Mouse (Mus musculus) kidney, embryonic 16.5 days (tissue): ENCODE results near the gene Ankrd27. TPM values are rescaled to one million over a fixed set of nuclear protein-coding genes. Genes with fewer than 3 reads are reported as not detected.

Experiments used
- ATAC-seq: fragments of 200-750 bp; cut with Nextera tagmentation; 2 replicates; pipeline ENCODE4 v1.8.0; 2017; ENCODE audit warnings: moderate TSS enrichment; ENCODE audit not compliant: low FRiP score, low TSS enrichment
- H3K27ac ChIP-seq: fragments of 300-500 bp; sonication (generic); 2 replicates; pipeline ENCODE4 v1.5.1; 2014; ENCODE audit warnings: low read length
- H3K27me3 ChIP-seq: fragments of 300-500 bp; sonication (generic); 2 replicates; pipeline ENCODE4 v1.6.1; 2014; ENCODE audit warnings: low read length, control low read depth, mixed read lengths; ENCODE audit not compliant: insufficient read depth
- H3K36me3 ChIP-seq: fragments of 300-500 bp; sonication (generic); 2 replicates; pipeline ENCODE4 v1.6.1; 2014; ENCODE audit warnings: low read length, control low read depth, mixed read lengths; ENCODE audit not compliant: insufficient read depth
- H3K4me1 ChIP-seq: fragments of 300-500 bp; sonication (generic); 2 replicates; pipeline ENCODE4 v1.6.1; 2014; ENCODE audit warnings: low read length, control low read depth, mixed read lengths; ENCODE audit not compliant: insufficient read depth
- H3K4me2 ChIP-seq: fragments of 300-500 bp; sonication (generic); replicated peaks from 2 replicates; pipeline ENCODE4 v1.6.1; 2014; ENCODE audit warnings: low read depth, low read length
- H3K4me3 ChIP-seq: fragments of 300-500 bp; sonication (generic); 2 replicates; pipeline ENCODE4 v1.5.1; 2014; ENCODE audit warnings: mild to moderate bottlenecking, low read length
- H3K9ac ChIP-seq: fragments of 300-500 bp; sonication (generic); replicated peaks from 2 replicates; pipeline ENCODE4 v1.6.1; 2014; ENCODE audit warnings: low read length
- H3K9me3 ChIP-seq: fragments of 300-500 bp; sonication (generic); 2 replicates; pipeline ENCODE4 v1.6.1; 2016; ENCODE audit warnings: low read length, control low read depth
- WGBS: fragments of 180-500 bp; shearing (Covaris S2); extraction: QIAGEN DNeasy Blood & Tissue Kit; methylation state at CpG from one replicate; pipeline ENCODE4 v1.1.7; 2014; 5-methylcytosine and 5-hydroxymethylcytosine counted together
- polyA plus RNA-seq: library from polyadenylated mRNA; unstranded; fragments of >200 nt; fragmentation: Nextera tagmentation; extraction: Ambion mirVana; gene quantifications from 2 replicates; pipeline ENCODE4 v1.2.1, GENCODE M21; 2015

Ankrd27 gene
- polyA plus RNA-seq, 1 experiment from 2014 or later: 37.1 TPM

DNA sequence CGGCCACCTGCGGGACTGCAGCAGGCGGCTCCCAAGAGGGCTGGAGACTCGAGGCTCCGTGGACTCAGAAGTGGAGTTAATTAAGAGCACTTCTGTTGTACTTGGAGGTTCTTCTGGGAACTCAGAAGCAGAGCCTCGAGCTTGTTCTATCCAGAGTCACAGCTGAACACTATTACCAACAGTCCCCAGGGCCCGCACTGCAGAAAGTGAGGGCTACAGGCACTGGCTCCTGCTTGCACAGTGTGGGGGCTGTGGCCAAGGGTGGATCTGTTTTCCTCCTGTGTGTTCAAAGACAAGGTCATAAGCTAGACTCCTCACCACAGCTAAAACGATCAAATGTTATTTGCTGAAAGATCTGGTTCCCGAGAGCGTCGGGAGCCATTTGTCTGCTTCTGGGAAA is 100.2 kb downstream of the Ankrd27 start:
- H3K4me2 ChIP-seq: peak overlapping the region; percentile 46; the same call in 1 of the 2 replicates

DNA sequence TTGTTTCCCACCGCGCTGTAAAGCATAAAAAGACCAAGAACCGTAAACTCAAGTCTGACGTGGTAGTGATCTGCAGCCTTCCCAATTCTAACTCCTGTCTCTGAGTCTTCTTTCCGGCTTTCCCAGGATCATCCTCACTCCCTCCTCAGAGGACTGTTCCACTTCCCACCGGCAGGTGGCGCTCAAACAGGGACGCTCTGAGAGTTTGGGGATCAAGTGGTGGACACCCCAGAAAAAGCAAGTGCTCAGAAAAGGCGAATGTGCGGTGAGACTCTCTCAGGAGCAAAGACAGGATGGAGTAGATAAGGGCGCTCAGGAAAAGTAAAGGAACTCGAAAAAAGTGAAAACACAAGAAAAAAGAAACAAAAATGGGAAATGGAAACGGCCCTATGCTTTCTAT is 100.7 kb downstream of the Ankrd27 start:
- H3K4me1 ChIP-seq: peaks cover 29% of the 10 kb centered on the region
- no peak for ATAC-seq
- peak overlapping the region; percentile 46 for H3K4me2 ChIP-seq
- H3K9me3 ChIP-seq: no peaks in the 10 kb centered on the region
- 0 out of 2 replicates have a peak, but pooled peaks cover 4% of the 10 kb centered on the region for H3K36me3 ChIP-seq
- no peaks in the 10 kb centered on the region for H3K27me3 ChIP-seq
- no peak overlapping the region for H3K9ac ChIP-seq
- H3K27ac ChIP-seq: no peak overlapping the region
- no peak overlapping the region for H3K4me3 ChIP-seq
- WGBS: 18% methylated on average over 13 of the region's 13 CpGs

More for the DNA sequence above, 100.2 kb downstream of the Ankrd27 start:
- 0 out of 2 replicates have a peak, but pooled peaks cover 4% of the 10 kb centered on the region for H3K36me3 ChIP-seq
- no peak overlapping the region for H3K4me3 ChIP-seq
- H3K27me3 ChIP-seq: no peaks in the 10 kb centered on the region
- peak; percentile 65; the same call in 1 of the 2 replicates for ATAC-seq
- no peak overlapping the region for H3K9ac ChIP-seq
- WGBS: 34% methylated on average over 11 of the region's 11 CpGs
- peaks cover 29% of the 10 kb centered on the region for H3K4me1 ChIP-seq
- no peaks in the 10 kb centered on the region for H3K9me3 ChIP-seq
- H3K27ac ChIP-seq: peak overlapping the region; percentile 16; the same call in 1 of the 2 replicates

DNA sequence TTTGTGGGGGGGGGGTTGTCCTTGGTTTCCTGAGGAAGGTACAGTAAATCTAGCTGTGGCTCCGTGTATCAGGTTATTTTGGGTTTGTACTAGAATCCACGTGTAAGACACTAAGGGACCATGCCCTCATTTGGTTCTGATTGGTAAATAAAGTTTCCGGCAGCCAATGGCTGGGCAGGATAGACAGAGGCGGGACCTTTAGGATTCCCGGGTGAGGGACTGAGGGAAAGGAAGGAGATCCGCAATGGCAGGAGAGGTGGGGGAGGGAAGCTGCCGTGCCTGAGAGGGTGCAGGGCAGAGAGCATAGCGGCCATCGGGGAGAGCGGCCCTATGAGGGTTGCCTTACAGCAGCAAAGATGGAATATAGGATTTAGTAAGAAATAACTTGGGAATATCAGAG is 101.2 kb downstream of the Ankrd27 start:
- Histone ChIP-seq H3K9me3 (no peaks in the 10 kb centered on the region), H3K9ac (no peak overlapping the region), H3K27me3 (no peaks in the 10 kb centered on the region), H3K36me3 (peaks cover 4% of the 10 kb centered on the region; the same call in 1 of the 2 replicates), H3K27ac (no peak overlapping the region), H3K4me3 (no peak overlapping the region), H3K4me1 (peaks cover 29% of the 10 kb centered on the region), H3K4me2 (peak overlapping the region; percentile 46)
- WGBS: 18% methylated on average over 10 of the region's 10 CpGs
- ATAC-seq: peak; percentile 59; the same call in 1 of the 2 replicates

DNA sequence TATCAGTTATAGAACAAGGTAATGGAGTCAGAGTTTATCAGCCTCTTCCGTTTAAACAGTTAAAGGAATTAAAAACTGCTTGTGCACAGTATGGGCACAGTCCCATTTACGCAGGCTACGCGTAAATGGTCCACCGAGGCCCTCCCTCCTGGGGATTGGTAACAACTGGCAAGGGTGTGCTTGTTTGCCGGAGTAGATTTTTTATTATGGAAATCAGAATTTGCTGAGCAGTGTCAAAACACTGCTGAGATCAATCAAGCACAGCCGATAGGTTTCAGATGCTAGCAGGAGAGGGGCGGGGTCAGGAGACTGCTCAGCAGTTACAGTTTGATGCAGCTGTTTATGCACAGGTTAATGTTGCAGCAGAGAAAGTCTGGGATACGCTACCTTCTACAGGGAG is 102.2 kb downstream of the Ankrd27 start:
- no peaks in the 10 kb centered on the region for H3K27me3 ChIP-seq
- H3K4me3 ChIP-seq: no peak overlapping the region
- peaks cover 29% of the 10 kb centered on the region for H3K4me1 ChIP-seq
- WGBS: 52% methylated on average over 9 of the region's 9 CpGs
- H3K4me2 ChIP-seq: no peak overlapping the region
- peak; percentile 28; the same call in 1 of the 2 replicates for ATAC-seq
- no peak overlapping the region; the same call in 1 of the 2 replicates for H3K9ac ChIP-seq
- H3K27ac ChIP-seq: no peak overlapping the region
- peaks cover 4% of the 10 kb centered on the region; the same call in 1 of the 2 replicates for H3K36me3 ChIP-seq
- H3K9me3 ChIP-seq: no peaks in the 10 kb centered on the region

Other genes starting within 250 kb of the Ankrd27 start
- 16.9 and 17.8 TPM in 2 replicates for gene Faap24, start 189.4 kb upstream of the Ankrd27 start, polyA plus RNA-seq
- 63.7 and 73.2 TPM in 2 replicates for gene Cep89, start 189.2 kb upstream of the Ankrd27 start, polyA plus RNA-seq
- gene Slc7a9, start 137.4 kb upstream of the Ankrd27 start, polyA plus RNA-seq: 11.2 and 13.3 TPM in 2 replicates
- gene Tdrd12, start 48.5 kb upstream of the Ankrd27 start, polyA plus RNA-seq: 0.14 and 0.24 TPM in 2 replicates
- gene Nudt19, start 29.9 kb upstream of the Ankrd27 start, polyA plus RNA-seq: 76.6 and 88.9 TPM in 2 replicates
- gene Rgs9bp, start 662 bp upstream of the Ankrd27 start, polyA plus RNA-seq: 0.26 and 0.28 TPM in 2 replicates
- 215 and 233 TPM in 2 replicates for gene Pdcd5, start 61.3 kb downstream of the Ankrd27 start, polyA plus RNA-seq
- gene Dpy19l3, start 168.2 kb downstream of the Ankrd27 start, polyA plus RNA-seq: 26.9 and 27.5 TPM in 2 replicates
- 15.5 and 16.5 TPM in 2 replicates for gene Zfp507, start 216.8 kb downstream of the Ankrd27 start, polyA plus RNA-seq